Mouse (Mus musculus): ENCODE measurements around the gene Cer1. TPM values are rescaled to one million over a fixed set of nuclear protein-coding genes. Genes with fewer than 3 reads are reported as not detected.

The Cer1 gene
- 0.07 TPM in 1 of 2 replicates, not detected in the other for polyA plus RNA-seq (2015; fragmentation: Nextera tagmentation; extraction: Ambion mirVana)

DNA sequence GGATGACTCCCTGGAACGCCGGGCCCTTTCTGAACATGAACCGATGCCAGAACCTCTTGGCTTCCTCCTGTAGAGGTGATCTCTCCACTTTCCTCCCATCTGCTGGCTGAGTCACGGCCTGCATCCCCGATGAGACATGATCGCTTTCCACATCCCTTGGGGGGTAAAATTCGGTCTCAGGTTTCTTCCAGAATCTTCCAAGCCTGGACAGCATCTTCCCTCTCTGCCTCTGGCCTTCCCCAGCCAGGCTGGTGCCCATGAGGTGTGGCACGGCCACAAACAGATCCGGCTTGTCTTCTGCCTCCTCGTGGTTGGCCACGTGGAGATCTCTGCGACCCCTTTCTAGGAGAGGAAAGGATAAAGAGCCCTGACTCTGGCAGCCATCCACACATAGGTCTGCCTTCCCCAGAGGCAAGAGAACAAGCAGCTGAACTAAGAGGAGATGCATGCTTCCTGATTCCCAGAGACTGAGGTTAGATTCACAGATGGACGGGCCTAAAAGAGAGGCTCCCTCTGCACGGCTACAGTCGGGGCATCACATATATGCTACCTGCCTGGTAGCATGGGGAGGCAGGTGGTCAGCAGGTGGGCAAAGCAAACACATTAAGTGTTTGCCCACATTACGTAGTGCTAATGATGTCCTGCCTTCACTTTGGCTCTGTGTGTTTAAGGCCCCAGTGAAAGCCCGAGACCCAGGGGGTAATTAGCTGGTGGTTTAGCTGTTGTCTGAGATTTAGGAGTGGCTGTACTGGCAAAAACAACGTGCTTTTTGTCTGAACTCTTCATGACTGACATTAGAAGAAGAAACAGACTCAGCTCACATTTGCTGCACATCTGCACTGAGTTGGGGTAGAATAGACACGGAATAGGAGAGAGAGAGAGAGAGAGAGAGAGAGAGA, at the start of gene Cer1:
Gene Cer1 (minus strand): TSS at position 513 of the 899 bp plus-strand sequence.
- H3K9ac ChIP-seq (ENCODE audit: low read depth, low read length): no peak within 1 kb of the TSS
- H3K36me3 ChIP-seq (ENCODE audit: control insufficient read depth, insufficient read depth, low read length): no peaks in the 10 kb centered on the region
- H3K4me3 ChIP-seq (ENCODE audit: low read length): no peak within 1 kb of the TSS
- ATAC-seq: no peak
- 64% methylated on average over 19 of the region's 19 CpGs for WGBS
- H3K9me3 ChIP-seq (ENCODE audit: control insufficient read depth, low read length): no peaks in the 10 kb centered on the region
- H3K4me1 ChIP-seq (ENCODE audit: control insufficient read depth, insufficient read depth, low read length): no peaks in the 10 kb centered on the region
- no peak within 1 kb of the TSS for H3K27ac ChIP-seq (ENCODE audit: low read length)
- no peak within 1 kb of the TSS for H3K4me2 ChIP-seq (ENCODE audit: low read depth, low read length)
- H3K27me3 ChIP-seq (replicated peaks; ENCODE audit: control insufficient read depth, insufficient read depth, low read length): no peaks in the 10 kb centered on the region

DNA sequence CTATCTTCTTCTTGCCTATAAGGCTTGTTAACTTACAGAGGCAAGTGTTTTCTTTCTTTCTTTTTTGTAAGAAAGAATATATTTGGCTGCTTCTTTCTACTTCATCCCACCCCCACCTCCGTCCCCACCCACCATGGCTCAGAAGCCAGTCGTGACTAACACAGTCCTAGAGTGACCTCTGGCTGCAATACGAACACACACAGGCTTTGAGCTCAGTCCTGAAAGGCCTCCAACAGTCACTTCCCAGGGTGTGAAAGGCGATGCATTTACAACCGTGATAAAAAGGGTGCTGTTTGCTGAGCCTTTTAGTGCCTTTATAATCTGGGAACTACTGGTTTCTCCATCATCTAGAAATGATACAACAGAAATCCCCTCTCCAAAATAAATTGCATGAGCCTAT, 49.4 kb upstream of the Cer1 start:
- ATAC-seq: peak; percentile 85
- Histone ChIP-seq H3K4me1 (ENCODE audit: control insufficient read depth, insufficient read depth, low read length) (no peaks in the 10 kb centered on the region; the same call in 1 of the 2 replicates), H3K4me3 (ENCODE audit: low read length) (no peak overlapping the region), H3K4me2 (ENCODE audit: low read depth, low read length) (no peak overlapping the region), H3K9me3 (ENCODE audit: control insufficient read depth, low read length) (no peaks in the 10 kb centered on the region), H3K36me3 (ENCODE audit: control insufficient read depth, insufficient read depth, low read length) (no peaks in the 10 kb centered on the region), H3K27ac (ENCODE audit: low read length) (no peak overlapping the region), H3K9ac (ENCODE audit: low read depth, low read length) (no peak overlapping the region), H3K27me3 (replicated peaks; ENCODE audit: control insufficient read depth, insufficient read depth, low read length) (no peaks in the 10 kb centered on the region)
- 12% methylated on average over 5 of the region's 5 CpGs for WGBS

DNA sequence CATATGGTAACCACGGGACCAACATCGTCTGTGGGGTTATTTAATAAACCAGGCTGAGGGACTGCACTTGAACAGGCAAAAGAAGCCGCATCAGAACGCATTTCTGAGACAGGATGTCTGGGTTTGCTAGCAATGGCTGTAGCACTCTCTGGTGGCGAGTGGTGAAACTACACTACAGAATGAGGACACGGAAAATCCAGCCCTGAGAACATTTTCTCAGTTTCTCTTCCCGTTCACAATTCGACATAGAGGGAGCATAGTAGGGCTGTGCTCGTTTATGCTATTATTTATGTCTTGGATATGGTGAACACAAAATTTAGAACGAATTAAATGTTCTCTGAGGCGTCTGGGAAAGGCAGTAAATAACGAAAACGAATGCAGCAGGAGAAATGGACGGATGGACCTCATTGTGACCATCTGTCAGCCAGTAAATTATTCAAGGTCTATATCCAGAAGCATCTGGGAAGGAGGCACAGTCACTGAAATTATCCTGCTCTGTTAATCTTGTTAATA, 48.8 kb upstream of the Cer1 start:
- 13% methylated on average over 14 of the region's 14 CpGs for WGBS
- Histone ChIP-seq H3K4me1 (ENCODE audit: control insufficient read depth, insufficient read depth, low read length) (no peaks in the 10 kb centered on the region; the same call in 1 of the 2 replicates), H3K4me2 (ENCODE audit: low read depth, low read length) (peak overlapping the region; percentile 39), H3K36me3 (ENCODE audit: control insufficient read depth, insufficient read depth, low read length) (no peaks in the 10 kb centered on the region), H3K27ac (ENCODE audit: low read length) (no peak overlapping the region), H3K9me3 (ENCODE audit: control insufficient read depth, low read length) (no peaks in the 10 kb centered on the region), H3K9ac (ENCODE audit: low read depth, low read length) (no peak overlapping the region), H3K27me3 (replicated peaks; ENCODE audit: control insufficient read depth, insufficient read depth, low read length) (no peaks in the 10 kb centered on the region), H3K4me3 (ENCODE audit: low read length) (peak overlapping the region; percentile 37)
- peak; percentile 43 for ATAC-seq

DNA sequence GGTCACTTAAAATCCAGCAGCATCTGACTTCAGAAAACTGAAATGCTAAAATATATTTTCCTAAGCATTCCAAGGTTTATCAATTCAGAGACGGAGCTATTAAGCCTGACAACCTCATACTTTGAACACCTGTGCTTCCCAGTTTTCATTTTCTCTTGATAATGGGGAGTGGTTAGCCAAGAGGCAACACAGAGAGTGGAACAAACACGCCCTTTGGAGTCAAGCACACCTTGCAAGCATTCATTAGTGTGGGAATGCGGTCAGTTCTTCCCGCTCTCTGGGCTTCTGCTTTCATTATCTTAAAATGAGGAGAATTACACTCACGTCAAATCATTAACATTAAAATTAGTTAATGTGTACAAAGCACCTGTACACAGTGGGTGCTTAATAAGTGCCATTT, 45.1 kb upstream of the Cer1 start:
- Histone ChIP-seq H3K36me3 (ENCODE audit: control insufficient read depth, insufficient read depth, low read length) (no peaks in the 10 kb centered on the region), H3K27ac (ENCODE audit: low read length) (no peak overlapping the region), H3K4me1 (ENCODE audit: control insufficient read depth, insufficient read depth, low read length) (no peaks in the 10 kb centered on the region; the same call in 1 of the 2 replicates), H3K4me3 (ENCODE audit: low read length) (peak overlapping the region; percentile 2; the same call in 1 of the 2 replicates), H3K9ac (ENCODE audit: low read depth, low read length) (no peak overlapping the region), H3K4me2 (ENCODE audit: low read depth, low read length) (no peak overlapping the region), H3K9me3 (ENCODE audit: control insufficient read depth, low read length) (no peaks in the 10 kb centered on the region), H3K27me3 (replicated peaks; ENCODE audit: control insufficient read depth, insufficient read depth, low read length) (no peaks in the 10 kb centered on the region)
- 60% methylated on average over 5 of the region's 5 CpGs for WGBS
- peak; percentile 65; the same call in 1 of the 2 replicates for ATAC-seq

DNA sequence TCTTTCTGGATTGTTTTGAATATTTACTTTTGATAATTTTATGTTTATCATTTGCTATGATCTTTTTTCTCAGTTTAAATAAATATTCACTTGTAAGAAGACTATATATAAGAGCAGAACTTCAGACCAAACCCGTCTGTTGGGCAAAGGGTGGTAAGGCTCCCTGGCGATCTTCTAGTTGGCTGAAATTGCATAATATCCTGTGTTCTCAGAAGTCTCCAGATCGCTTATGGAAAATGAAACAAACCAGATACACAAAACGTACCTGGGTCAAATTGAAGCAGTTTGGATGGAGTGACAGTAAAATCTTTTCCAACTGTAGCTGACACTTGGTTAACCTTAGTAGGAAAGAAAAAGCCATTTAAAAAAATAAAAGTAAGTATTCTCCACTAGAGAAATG, 37.0 kb upstream of the Cer1 start:
- Histone ChIP-seq H3K4me1 (ENCODE audit: control insufficient read depth, insufficient read depth, low read length) (no peaks in the 10 kb centered on the region), H3K9me3 (ENCODE audit: control insufficient read depth, low read length) (no peaks in the 10 kb centered on the region), H3K27me3 (replicated peaks; ENCODE audit: control insufficient read depth, insufficient read depth, low read length) (no peaks in the 10 kb centered on the region), H3K4me2 (ENCODE audit: low read depth, low read length) (no peak overlapping the region), H3K9ac (ENCODE audit: low read depth, low read length) (no peak overlapping the region), H3K27ac (ENCODE audit: low read length) (no peak overlapping the region), H3K4me3 (ENCODE audit: low read length) (no peak overlapping the region), H3K36me3 (ENCODE audit: control insufficient read depth, insufficient read depth, low read length) (no peaks in the 10 kb centered on the region)
- WGBS: 66% methylated on average over 4 of the region's 4 CpGs
- no peak for ATAC-seq

DNA sequence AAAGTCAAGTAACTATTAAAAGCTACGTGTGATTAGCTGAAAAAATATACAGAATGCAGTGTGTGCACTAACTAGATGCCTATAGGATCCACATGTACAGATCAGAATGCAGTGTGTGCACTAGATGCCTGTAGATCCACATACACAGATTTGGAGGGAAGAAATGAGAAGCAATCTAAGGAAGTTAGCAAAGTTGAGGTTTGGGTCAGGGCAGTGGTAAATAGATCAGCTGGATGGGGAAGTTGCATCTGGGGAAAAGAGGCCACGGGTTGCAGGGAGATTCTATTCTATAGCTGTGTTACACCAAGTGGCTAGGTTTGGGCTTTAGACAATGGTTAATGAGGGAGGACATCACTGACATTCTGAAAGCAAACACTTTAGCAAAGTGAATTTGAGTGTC, 33.7 kb upstream of the Cer1 start:
- WGBS: 62% methylated on average over 2 of the region's 2 CpGs
- H3K27ac ChIP-seq (ENCODE audit: low read length): no peak overlapping the region
- no peak for ATAC-seq
- H3K27me3 ChIP-seq (replicated peaks; ENCODE audit: control insufficient read depth, insufficient read depth, low read length): no peaks in the 10 kb centered on the region
- H3K4me1 ChIP-seq (ENCODE audit: control insufficient read depth, insufficient read depth, low read length): peaks cover 10% of the 10 kb centered on the region; the same call in 1 of the 2 replicates
- no peaks in the 10 kb centered on the region for H3K9me3 ChIP-seq (ENCODE audit: control insufficient read depth, low read length)
- H3K36me3 ChIP-seq (ENCODE audit: control insufficient read depth, insufficient read depth, low read length): no peaks in the 10 kb centered on the region
- H3K9ac ChIP-seq (ENCODE audit: low read depth, low read length): no peak overlapping the region
- no peak overlapping the region for H3K4me3 ChIP-seq (ENCODE audit: low read length)
- H3K4me2 ChIP-seq (ENCODE audit: low read depth, low read length): no peak overlapping the region

DNA sequence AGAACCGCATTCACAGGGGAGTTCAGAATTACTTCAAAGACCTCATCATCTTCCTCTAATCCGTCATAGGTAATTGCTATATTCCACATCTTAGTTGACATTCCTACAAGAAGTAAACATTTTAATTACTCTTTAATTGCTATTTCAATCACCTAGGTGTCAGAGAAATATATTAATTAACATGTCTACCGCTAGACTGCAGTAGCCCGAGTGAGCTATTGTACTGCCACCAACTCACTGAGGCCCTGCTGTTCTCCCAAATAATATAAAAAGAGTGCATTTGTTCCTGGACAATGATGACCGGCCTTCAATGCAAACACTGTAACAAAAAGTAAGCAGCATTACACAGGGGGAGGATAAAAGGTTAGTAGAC, 31.7 kb upstream of the Cer1 start:
- WGBS: 62% methylated on average over 5 of the region's 5 CpGs
- no peaks in the 10 kb centered on the region for H3K27me3 ChIP-seq (replicated peaks; ENCODE audit: control insufficient read depth, insufficient read depth, low read length)
- no peak overlapping the region for H3K9ac ChIP-seq (ENCODE audit: low read depth, low read length)
- H3K4me3 ChIP-seq (ENCODE audit: low read length): no peak overlapping the region
- H3K27ac ChIP-seq (ENCODE audit: low read length): no peak overlapping the region
- H3K4me2 ChIP-seq (ENCODE audit: low read depth, low read length): no peak overlapping the region
- H3K9me3 ChIP-seq (ENCODE audit: control insufficient read depth, low read length): no peaks in the 10 kb centered on the region
- no peaks in the 10 kb centered on the region for H3K36me3 ChIP-seq (ENCODE audit: control insufficient read depth, insufficient read depth, low read length)
- no peak for ATAC-seq
- H3K4me1 ChIP-seq (ENCODE audit: control insufficient read depth, insufficient read depth, low read length): peaks cover 10% of the 10 kb centered on the region; the same call in 1 of the 2 replicates

DNA sequence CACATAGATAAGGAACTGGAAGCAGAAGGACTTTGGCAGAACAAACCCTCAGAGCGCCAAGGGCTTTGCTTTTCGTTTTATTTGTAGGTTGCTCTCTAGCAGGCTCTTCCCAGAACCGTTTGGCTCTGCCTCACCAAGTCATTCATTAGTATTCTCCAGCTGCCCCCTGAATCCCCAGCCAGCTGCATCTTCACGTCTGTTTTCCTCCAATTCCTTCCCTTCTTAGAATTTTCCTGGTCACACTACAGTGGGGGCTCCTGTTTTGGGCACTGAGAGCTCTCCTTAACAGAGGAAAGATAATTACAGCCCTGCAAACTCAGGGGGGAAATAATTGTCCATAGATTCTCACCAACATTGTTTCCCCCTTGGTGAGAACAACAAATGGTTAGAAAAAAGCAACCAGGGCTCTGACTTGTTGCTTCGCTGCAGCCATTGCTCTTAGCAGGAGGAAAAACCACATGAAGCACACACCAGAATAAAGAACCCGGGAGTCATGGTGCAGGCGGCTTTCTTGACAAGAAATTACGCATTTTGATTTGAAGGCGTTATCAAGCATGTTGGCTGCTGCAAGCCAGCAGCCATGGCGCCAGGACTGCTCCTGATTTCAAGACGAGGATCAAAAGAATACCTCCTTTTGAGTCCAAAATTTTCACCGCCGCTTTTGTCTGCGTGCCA, 31.2 kb upstream of the Cer1 start:
- H3K9ac ChIP-seq (ENCODE audit: low read depth, low read length): no peak overlapping the region
- H3K4me3 ChIP-seq (ENCODE audit: low read length): no peak overlapping the region
- H3K36me3 ChIP-seq (ENCODE audit: control insufficient read depth, insufficient read depth, low read length): no peaks in the 10 kb centered on the region
- no peak for ATAC-seq
- no peaks in the 10 kb centered on the region for H3K9me3 ChIP-seq (ENCODE audit: control insufficient read depth, low read length)
- peak overlapping the region; percentile 7; the same call in 1 of the 2 replicates for H3K27ac ChIP-seq (ENCODE audit: low read length)
- peaks cover 10% of the 10 kb centered on the region; the same call in 1 of the 2 replicates for H3K4me1 ChIP-seq (ENCODE audit: control insufficient read depth, insufficient read depth, low read length)
- no peaks in the 10 kb centered on the region for H3K27me3 ChIP-seq (replicated peaks; ENCODE audit: control insufficient read depth, insufficient read depth, low read length)
- 54% methylated on average over 14 of the region's 14 CpGs for WGBS
- H3K4me2 ChIP-seq (ENCODE audit: low read depth, low read length): no peak overlapping the region

DNA sequence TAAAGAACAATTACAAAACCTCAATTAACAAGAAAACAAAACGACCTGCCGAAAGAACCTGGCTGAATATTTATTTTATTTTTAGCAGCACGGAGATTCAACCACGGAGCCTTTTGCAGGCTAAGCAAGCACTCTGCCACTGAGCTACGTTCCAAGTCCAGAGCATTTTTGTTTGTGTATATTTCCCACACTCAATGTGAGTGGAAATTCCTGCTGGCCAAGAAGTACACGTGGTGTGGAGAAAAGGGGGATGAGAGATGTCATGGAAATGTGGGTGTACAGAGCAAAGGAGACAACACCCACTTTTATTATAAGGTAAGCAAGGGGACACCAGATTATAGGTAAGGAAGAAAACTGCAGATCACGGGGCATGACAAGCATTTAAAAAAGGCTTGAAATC, 30.6 kb upstream of the Cer1 start:
- Histone ChIP-seq H3K9me3 (ENCODE audit: control insufficient read depth, low read length) (no peaks in the 10 kb centered on the region), H3K4me2 (ENCODE audit: low read depth, low read length) (no peak overlapping the region), H3K27me3 (replicated peaks; ENCODE audit: control insufficient read depth, insufficient read depth, low read length) (no peaks in the 10 kb centered on the region), H3K4me3 (ENCODE audit: low read length) (no peak overlapping the region), H3K36me3 (ENCODE audit: control insufficient read depth, insufficient read depth, low read length) (no peaks in the 10 kb centered on the region), H3K4me1 (ENCODE audit: control insufficient read depth, insufficient read depth, low read length) (peaks cover 10% of the 10 kb centered on the region; the same call in 1 of the 2 replicates), H3K27ac (ENCODE audit: low read length) (no peak overlapping the region), H3K9ac (ENCODE audit: low read depth, low read length) (no peak overlapping the region)
- 43% methylated on average over 7 of the region's 7 CpGs for WGBS
- ATAC-seq: no peak

Data from intestine, embryonic 16.5 days (tissue).